Mouse (Mus musculus): ENCODE measurements around the gene Mybl2. TPM values are rescaled to one million over a fixed set of nuclear protein-coding genes. Genes with fewer than 3 reads are reported as not detected.

Mybl2 gene
- polyA plus RNA-seq, 1 experiment from 2014 or later, result 19.6 TPM

- Histone ChIP-seq H3K36me3 (ENCODE audit: control insufficient read depth, insufficient read depth, low read length) (no peaks in the 10 kb centered on the region), H3K9me3 (replicated peaks; ENCODE audit: control insufficient read depth, low read length) (no peaks in the 10 kb centered on the region), H3K4me1 (ENCODE audit: control insufficient read depth, insufficient read depth, low read length) (no peaks in the 10 kb centered on the region), H3K9ac (ENCODE audit: low read length) (no peak overlapping the region), H3K4me3 (replicated peaks; ENCODE audit: low read length) (no peak overlapping the region), H3K4me2 (ENCODE audit: low read depth, low read length) (no peak overlapping the region), H3K27ac (ENCODE audit: low read length) (no peak overlapping the region), H3K27me3 (ENCODE audit: control insufficient read depth, insufficient read depth, low read length) (no peaks in the 10 kb centered on the region; the same call in 1 of the 2 replicates)
- ATAC-seq (ENCODE audit: insufficient read depth, low FRiP score), result no peak
- WGBS, result 58% methylated on average over 16 of the region's 16 CpGs
These were observed 57.1 kb downstream of the Mybl2 start for GRCm38 (mm10) chr2:163111413-163112201.

GRCm38 (mm10) chr2:163120626-163121352 is 66.3 kb downstream of the Mybl2 start:
- Histone ChIP-seq H3K4me3 (replicated peaks; ENCODE audit: low read length) (no peak overlapping the region), H3K4me1 (ENCODE audit: control insufficient read depth, insufficient read depth, low read length) (peaks cover 2% of the 10 kb centered on the region; the same call in 1 of the 2 replicates), H3K9ac (ENCODE audit: low read length) (no peak overlapping the region), H3K27me3 (ENCODE audit: control insufficient read depth, insufficient read depth, low read length) (0 out of 2 replicates have a peak, but pooled peaks cover 7% of the 10 kb centered on the region), H3K4me2 (ENCODE audit: low read depth, low read length) (no peak overlapping the region), H3K27ac (ENCODE audit: low read length) (no peak overlapping the region), H3K36me3 (ENCODE audit: control insufficient read depth, insufficient read depth, low read length) (no peaks in the 10 kb centered on the region), H3K9me3 (replicated peaks; ENCODE audit: control insufficient read depth, low read length) (no peaks in the 10 kb centered on the region)
- 58% methylated on average over 15 of the region's 15 CpGs for WGBS
- no peak for ATAC-seq (ENCODE audit: insufficient read depth, low FRiP score)

GRCm38 (mm10) chr2:163121353-163121660 is 66.8 kb downstream of the Mybl2 start:
- no peaks in the 10 kb centered on the region for H3K36me3 ChIP-seq (ENCODE audit: control insufficient read depth, insufficient read depth, low read length)
- peaks cover 2% of the 10 kb centered on the region; the same call in 1 of the 2 replicates for H3K4me1 ChIP-seq (ENCODE audit: control insufficient read depth, insufficient read depth, low read length)
- H3K27me3 ChIP-seq (ENCODE audit: control insufficient read depth, insufficient read depth, low read length), result 0 out of 2 replicates have a peak, but pooled peaks cover 7% of the 10 kb centered on the region
- ATAC-seq (ENCODE audit: insufficient read depth, low FRiP score), result no peak
- no peak overlapping the region for H3K9ac ChIP-seq (ENCODE audit: low read length)
- no peak overlapping the region for H3K4me3 ChIP-seq (replicated peaks; ENCODE audit: low read length)
- no peak overlapping the region for H3K4me2 ChIP-seq (ENCODE audit: low read depth, low read length)
- H3K9me3 ChIP-seq (replicated peaks; ENCODE audit: control insufficient read depth, low read length), result no peaks in the 10 kb centered on the region
- 79% methylated on average over 3 of the region's 3 CpGs for WGBS
- H3K27ac ChIP-seq (ENCODE audit: low read length), result no peak overlapping the region

- Histone ChIP-seq H3K27me3 (ENCODE audit: control insufficient read depth, insufficient read depth, low read length) (0 out of 2 replicates have a peak, but pooled peaks cover 7% of the 10 kb centered on the region), H3K4me1 (ENCODE audit: control insufficient read depth, insufficient read depth, low read length) (peaks cover 2% of the 10 kb centered on the region; the same call in 1 of the 2 replicates), H3K9me3 (replicated peaks; ENCODE audit: control insufficient read depth, low read length) (no peaks in the 10 kb centered on the region), H3K9ac (ENCODE audit: low read length) (no peak overlapping the region), H3K4me3 (replicated peaks; ENCODE audit: low read length) (no peak overlapping the region), H3K27ac (ENCODE audit: low read length) (no peak overlapping the region), H3K4me2 (ENCODE audit: low read depth, low read length) (peak overlapping the region; percentile 22), H3K36me3 (ENCODE audit: control insufficient read depth, insufficient read depth, low read length) (no peaks in the 10 kb centered on the region)
- ATAC-seq (ENCODE audit: insufficient read depth, low FRiP score), result peak; percentile 92
- 11% methylated on average over 9 of the region's 9 CpGs for WGBS
These were observed 67.8 kb downstream of the Mybl2 start for GRCm38 (mm10) chr2:163122319-163122718.

- Histone ChIP-seq H3K4me2 (ENCODE audit: low read depth, low read length) (no peak overlapping the region), H3K36me3 (ENCODE audit: control insufficient read depth, insufficient read depth, low read length) (no peaks in the 10 kb centered on the region), H3K27ac (ENCODE audit: low read length) (no peak overlapping the region), H3K27me3 (ENCODE audit: control insufficient read depth, insufficient read depth, low read length) (0 out of 2 replicates have a peak, but pooled peaks cover 7% of the 10 kb centered on the region), H3K9me3 (replicated peaks; ENCODE audit: control insufficient read depth, low read length) (no peaks in the 10 kb centered on the region), H3K4me1 (ENCODE audit: control insufficient read depth, insufficient read depth, low read length) (peaks cover 2% of the 10 kb centered on the region; the same call in 1 of the 2 replicates), H3K4me3 (replicated peaks; ENCODE audit: low read length) (no peak overlapping the region), H3K9ac (ENCODE audit: low read length) (no peak overlapping the region)
- ATAC-seq (ENCODE audit: insufficient read depth, low FRiP score), result no peak
- WGBS, result 73% methylated on average over 5 of the region's 5 CpGs
These were observed 69.0 kb downstream of the Mybl2 start for GRCm38 (mm10) chr2:163123496-163123895.

- 73% methylated on average over 5 of the region's 5 CpGs for WGBS
These were observed 76.3 kb downstream of the Mybl2 start for GRCm38 (mm10) chr2:163130837-163131236.

GRCm38 (mm10) chr2:163132314-163132713 is 77.8 kb downstream of the Mybl2 start:
- no peak overlapping the region for H3K4me2 ChIP-seq (ENCODE audit: low read depth, low read length)
- no peaks in the 10 kb centered on the region for H3K4me1 ChIP-seq (ENCODE audit: control insufficient read depth, insufficient read depth, low read length)
- no peak overlapping the region for H3K27ac ChIP-seq (ENCODE audit: low read length)
- no peaks in the 10 kb centered on the region for H3K9me3 ChIP-seq (replicated peaks; ENCODE audit: control insufficient read depth, low read length)
- H3K27me3 ChIP-seq (ENCODE audit: control insufficient read depth, insufficient read depth, low read length), result no peaks in the 10 kb centered on the region
- 86% methylated on average over 5 of the region's 5 CpGs for WGBS
- no peak overlapping the region for H3K9ac ChIP-seq (ENCODE audit: low read length)
- no peak for ATAC-seq (ENCODE audit: insufficient read depth, low FRiP score)
- H3K36me3 ChIP-seq (ENCODE audit: control insufficient read depth, insufficient read depth, low read length), result no peaks in the 10 kb centered on the region
- no peak overlapping the region for H3K4me3 ChIP-seq (replicated peaks; ENCODE audit: low read length)

More at GRCm38 (mm10) chr2:163130837-163131236, 76.3 kb downstream of the Mybl2 start:
- Histone ChIP-seq H3K9ac (ENCODE audit: low read length) (no peak overlapping the region), H3K27ac (ENCODE audit: low read length) (no peak overlapping the region), H3K27me3 (ENCODE audit: control insufficient read depth, insufficient read depth, low read length) (no peaks in the 10 kb centered on the region), H3K9me3 (replicated peaks; ENCODE audit: control insufficient read depth, low read length) (no peaks in the 10 kb centered on the region), H3K4me3 (replicated peaks; ENCODE audit: low read length) (no peak overlapping the region), H3K36me3 (ENCODE audit: control insufficient read depth, insufficient read depth, low read length) (no peaks in the 10 kb centered on the region), H3K4me1 (ENCODE audit: control insufficient read depth, insufficient read depth, low read length) (no peaks in the 10 kb centered on the region), H3K4me2 (ENCODE audit: low read depth, low read length) (no peak overlapping the region)
- no peak for ATAC-seq (ENCODE audit: insufficient read depth, low FRiP score)
